In genomic region chr13:56634139-56634615, GRCm38 (mm10) we compare ENCODE assay signal across 10 mouse cellular contexts. TPM values are rescaled to one million over a fixed set of nuclear protein-coding genes. Genes with fewer than 3 reads are reported as not detected.
A peak's percentile ranks its signal among the peaks of the same experiment; 100 is the strongest.
DNase-seq lines count a peak whose midpoint lies in the region; ATAC-seq and TF ChIP-seq lines count a peak whose summit lies in the region.
"Had no signal": no experiment of that assay in that cellular context is flagged by ENCODE, and none has a peak within 500 bp of the region (broad histone marks: within the 10 kb centered on the region; RNA-seq: fewer than 3 reads in every experiment).

No protein-coding gene starts in this region.

- WGBS in heart, embryonic 10.5 days, result 25% methylated on average over 7 of the region's 7 CpGs
- WGBS in lung, adult 2 months, result 22% methylated on average over 7 of the region's 7 CpGs
- WGBS in limb, embryonic 12.5 days, result 5% methylated on average over 7 of the region's 7 CpGs
- WGBS in stomach, postnatal 0 days, result 12% methylated on average over 7 of the region's 7 CpGs

- H3K4me2 ChIP-seq in limb, embryonic 12.5 days, result peak overlapping the region; percentile 24
- no peak overlapping the region for H3K4me2 ChIP-seq in stomach, postnatal 0 days (replicated peaks; ENCODE audit: low read depth)

- peaks cover 30% of the 10 kb centered on the region for H3K36me3 ChIP-seq in heart, embryonic 10.5 days
- H3K36me3 ChIP-seq in limb, embryonic 12.5 days, result peaks cover 85% of the 10 kb centered on the region
- H3K36me3 ChIP-seq in stomach, postnatal 0 days (ENCODE audit: control insufficient read depth, insufficient read depth, low read length), result peaks cover 10% of the 10 kb centered on the region; the same call in 1 of the 2 replicates

- no peak overlapping the region for H3K9ac ChIP-seq in limb, embryonic 12.5 days (replicated peaks)
- no peak overlapping the region for H3K9ac ChIP-seq in stomach, postnatal 0 days (ENCODE audit: low read length)

- peaks cover 46% of the 10 kb centered on the region for H3K4me1 ChIP-seq in heart, embryonic 10.5 days
- H3K4me1 ChIP-seq in lung, adult 2 months (ENCODE audit: control insufficient read depth, insufficient read depth, low read length), result peaks cover 17% of the 10 kb centered on the region
- peaks cover 37% of the 10 kb centered on the region for H3K4me1 ChIP-seq in limb, embryonic 12.5 days (replicated peaks)
- H3K4me1 ChIP-seq in stomach, postnatal 0 days (replicated peaks; ENCODE audit: control insufficient read depth, insufficient read depth), result 0 out of 2 replicates have a peak, but pooled peaks cover 4% of the 10 kb centered on the region

- no peak overlapping the region for H3K4me3 ChIP-seq in heart, embryonic 10.5 days
- no peak overlapping the region for H3K4me3 ChIP-seq in lung, adult 2 months (replicated peaks; ENCODE audit: extremely low read depth, low read depth, low read length)
- no peak overlapping the region for H3K4me3 ChIP-seq in limb, embryonic 12.5 days (replicated peaks)
- H3K4me3 ChIP-seq in stomach, postnatal 0 days (ENCODE audit: low read depth, low read length), result no peak overlapping the region

- TF ChIP-seq CTCF in lung, adult 2 months (IDR thresholded peaks at IDR 0.05; ENCODE audit: insufficient read depth, low read length), result no peak
- no peak for TF ChIP-seq CTCF in stomach, postnatal 0 days (IDR thresholded peaks at IDR 0.05; ENCODE audit: low read depth)

- intact Hi-C loops in heart, postnatal 10 days (cut with DNase I), result no loop called here

- H3K27ac ChIP-seq in heart, embryonic 10.5 days, result peak overlapping the region; percentile 53; the same call in 1 of the 2 replicates
- peak overlapping the region; percentile 86 for H3K27ac ChIP-seq in limb, embryonic 12.5 days
- H3K27ac ChIP-seq in stomach, postnatal 0 days (replicated peaks), result peak overlapping the region; percentile 70

- TF ChIP-seq EP300 in stomach, postnatal 0 days (optimal IDR thresholded peaks at IDR 0.05), result no peak

- TF ChIP-seq POLR2A in lung, adult 2 months (IDR thresholded peaks at IDR 0.05; ENCODE audit: borderline replicate concordance, extremely low read depth, low read depth, low read length), result no peak

- H3K9me3 ChIP-seq in heart, embryonic 10.5 days, result no peaks in the 10 kb centered on the region
- H3K9me3 ChIP-seq in limb, embryonic 12.5 days, result no peaks in the 10 kb centered on the region
- no peaks in the 10 kb centered on the region for H3K9me3 ChIP-seq in stomach, postnatal 0 days (ENCODE audit: control insufficient read depth, low read length)

- ATAC-seq in limb, embryonic 12.5 days (ENCODE audit: insufficient number of reproducible peaks, insufficient read depth, low FRiP score, low TSS enrichment, low read depth), result peak; percentile 79
- peak; percentile 16; the same call in 1 of the 2 replicates for ATAC-seq in stomach, postnatal 0 days (ENCODE audit: low FRiP score, low TSS enrichment)

- no peak for DNase-seq in heart, embryonic 10.5 days (ENCODE audit: low spot score)
- DNase-seq in heart, postnatal 10 days, result no peak
- peak; percentile 35 for DNase-seq in lung, postnatal 10 days
- no peak for DNase-seq in lung, adult 2 months
- DNase-seq in stomach, postnatal 0 days (ENCODE audit: low spot score), result no peak
- no peak for DNase-seq in left cerebral cortex, adult 18-20 months (ENCODE audit: low spot score in 2 of 2)
- DNase-seq in right cerebral cortex, adult 2 months (ENCODE audit: low spot score in 2 of 2), result no peak
- DNase-seq: cerebellum, adult 18-20 months; spleen, adult 18-20 months had no signal

- no peaks in the 10 kb centered on the region for H3K27me3 ChIP-seq in heart, embryonic 10.5 days (ENCODE audit: insufficient read depth, poor library complexity, severe bottlenecking)
- H3K27me3 ChIP-seq in limb, embryonic 12.5 days, result no peaks in the 10 kb centered on the region
- H3K27me3 ChIP-seq in stomach, postnatal 0 days (ENCODE audit: control insufficient read depth, insufficient read depth, low read length), result no peaks in the 10 kb centered on the region

RNA-seq across cellular contexts. Expression of gene Tgfbi, which starts 24.9 kb away (rescaled TPM):
- polyA plus RNA-seq in heart, embryonic 10.5 days (2016; fragmentation: Nextera tagmentation; extraction: Ambion mirVana), result 50.4 and 66.2 TPM in 2 replicates
- 10 to 100 TPM; 18.6 to 21.2 TPM for total RNA-seq in heart, postnatal 10 days (2021)
- 50.8 and 53.9 TPM in 2 replicates for polyA plus RNA-seq in lung, adult 2 months (2012; rRNA removed)
- polyA plus RNA-seq in limb, embryonic 12.5 days (2016; fragmentation: Nextera tagmentation; extraction: Ambion mirVana), result 111 and 113 TPM in 2 replicates
- polyA plus RNA-seq in stomach, postnatal 0 days (2015; fragmentation: Nextera tagmentation; extraction: Ambion mirVana), result 140 and 149 TPM in 2 replicates
- 1 to 10 TPM; 3.4 to 4.0 TPM for total RNA-seq in left cerebral cortex, adult 18-20 months (2021)
